Mouse (Mus musculus) kidney, embryonic 14.5 days (tissue): ENCODE measurements around the gene Dcaf6. TPM values are rescaled to one million over a fixed set of nuclear protein-coding genes. Genes with fewer than 3 reads are reported as not detected.
A peak's percentile ranks its signal among the peaks of the same experiment; 100 is the strongest.

Experiments used
- ATAC-seq: fragments of 200-750 bp; cut with Nextera tagmentation; 2 replicates; pipeline ENCODE4 v1.8.0; 2017; ENCODE audit warnings: moderate number of reproducible peaks, mild to moderate bottlenecking, moderate TSS enrichment, moderate library complexity; ENCODE audit not compliant: low FRiP score, low TSS enrichment
- H3K27ac ChIP-seq: fragments of 300-500 bp; sonication (generic); 2 replicates; pipeline ENCODE4 v1.5.1; 2014; ENCODE audit warnings: low read depth, mild to moderate bottlenecking, low read length, moderate library complexity, mixed read lengths
- H3K27me3 ChIP-seq: fragments of 300-500 bp; sonication (generic); 2 replicates; pipeline ENCODE4 v1.6.1; 2014; ENCODE audit warnings: mild to moderate bottlenecking, low read length; ENCODE audit not compliant: control insufficient read depth, insufficient read depth
- H3K36me3 ChIP-seq: fragments of 300-500 bp; sonication (generic); 2 replicates; pipeline ENCODE4 v1.6.1; 2014; ENCODE audit warnings: low read length, mixed read lengths; ENCODE audit not compliant: control insufficient read depth, insufficient read depth
- H3K4me1 ChIP-seq: fragments of 300-500 bp; sonication (generic); 2 replicates; pipeline ENCODE4 v1.6.1; 2014; ENCODE audit warnings: low read length, mixed read lengths; ENCODE audit not compliant: control insufficient read depth, insufficient read depth
- H3K4me2 ChIP-seq: fragments of 300-500 bp; sonication (generic); replicated peaks from 2 replicates; pipeline ENCODE4 v1.6.1; 2014; ENCODE audit warnings: low read depth, mild to moderate bottlenecking, low read length
- H3K4me3 ChIP-seq: fragments of 300-500 bp; sonication (generic); 2 replicates; pipeline ENCODE4 v1.5.1; 2014; ENCODE audit warnings: mild to moderate bottlenecking, low read length
- H3K9ac ChIP-seq: fragments of 300-500 bp; sonication (generic); 2 replicates; pipeline ENCODE4 v1.6.1; 2014; ENCODE audit warnings: low read depth, mild to moderate bottlenecking, low read length, moderate library complexity
- H3K9me3 ChIP-seq: fragments of 300-500 bp; sonication (generic); 2 replicates; pipeline ENCODE4 v1.6.1; 2016; ENCODE audit warnings: low read length; ENCODE audit not compliant: control insufficient read depth
- WGBS: fragments of 180-500 bp; shearing (Covaris S2); extraction: QIAGEN DNeasy Blood & Tissue Kit; methylation state at CpG from one replicate; pipeline ENCODE4 v1.1.7; 2014; 5-methylcytosine and 5-hydroxymethylcytosine counted together
- polyA plus RNA-seq: library from polyadenylated mRNA; unstranded; fragments of >200 nt; fragmentation: Nextera tagmentation; extraction: Ambion mirVana; gene quantifications from 2 replicates; pipeline ENCODE4 v1.2.1, GENCODE M21; 2014

Gene Dcaf6
- polyA plus RNA-seq, 1 experiment from 2014 or later, result 18.4 TPM

- 27% methylated on average over 3 of the region's 3 CpGs for WGBS
- no peaks in the 10 kb centered on the region for H3K9me3 ChIP-seq
- no peaks in the 10 kb centered on the region for H3K36me3 ChIP-seq
- no peak overlapping the region for H3K4me2 ChIP-seq
- no peaks in the 10 kb centered on the region for H3K27me3 ChIP-seq
- no peak overlapping the region for H3K9ac ChIP-seq
- no peak overlapping the region for H3K4me3 ChIP-seq
- ATAC-seq, result no peak
- no peaks in the 10 kb centered on the region for H3K4me1 ChIP-seq
- H3K27ac ChIP-seq, result no peak overlapping the region
Observed at GRCm38 (mm10) chr1:165301108-165301507, 159.2 kb downstream of the Dcaf6 start.

DNA sequence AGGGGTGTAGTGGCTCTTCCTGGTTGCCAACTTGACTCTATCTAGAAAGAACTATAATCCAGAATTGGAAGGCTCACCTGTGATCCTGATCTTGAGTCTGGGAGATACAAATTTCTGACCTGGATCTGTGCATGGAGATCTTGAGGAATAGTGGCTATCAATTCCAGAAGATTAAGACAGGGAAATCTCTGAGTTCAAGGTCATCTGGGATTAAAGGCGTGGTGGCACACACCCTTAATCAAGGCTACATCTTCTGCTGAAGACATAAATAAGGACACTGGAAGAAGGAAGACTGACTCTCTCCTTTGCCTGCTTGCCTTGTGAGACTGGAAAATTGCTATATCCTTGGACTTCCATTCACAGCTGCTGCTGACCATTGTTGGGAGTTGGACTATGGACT, 164.8 kb downstream of the Dcaf6 start, which contains the start of gene Gpr161:
Gene Gpr161, plus strand, starts transcription at position 301 of the 400 bp plus-strand sequence.
- no peak for ATAC-seq
- Histone ChIP-seq H3K4me2 (no peak within 1 kb of the TSS), H3K4me3 (no peak within 1 kb of the TSS), H3K36me3 (no peaks in the 10 kb centered on the region), H3K27me3 (no peaks in the 10 kb centered on the region), H3K9me3 (no peaks in the 10 kb centered on the region), H3K9ac (no peak within 1 kb of the TSS), H3K27ac (no peak within 1 kb of the TSS), H3K4me1 (no peaks in the 10 kb centered on the region)
- 97% methylated on average over 1 of the region's 1 CpGs for WGBS

- H3K36me3 ChIP-seq, result no peaks in the 10 kb centered on the region
- no peak overlapping the region for H3K9ac ChIP-seq
- no peak overlapping the region for H3K27ac ChIP-seq
- H3K27me3 ChIP-seq, result no peaks in the 10 kb centered on the region
- no peak overlapping the region for H3K4me3 ChIP-seq
- 89% methylated on average over 6 of the region's 6 CpGs for WGBS
- no peaks in the 10 kb centered on the region for H3K4me1 ChIP-seq
- H3K9me3 ChIP-seq, result no peaks in the 10 kb centered on the region
- H3K4me2 ChIP-seq, result no peak overlapping the region
- ATAC-seq, result no peak
Observed at GRCm38 (mm10) chr1:165291606-165292005, 168.7 kb downstream of the Dcaf6 start.

DNA sequence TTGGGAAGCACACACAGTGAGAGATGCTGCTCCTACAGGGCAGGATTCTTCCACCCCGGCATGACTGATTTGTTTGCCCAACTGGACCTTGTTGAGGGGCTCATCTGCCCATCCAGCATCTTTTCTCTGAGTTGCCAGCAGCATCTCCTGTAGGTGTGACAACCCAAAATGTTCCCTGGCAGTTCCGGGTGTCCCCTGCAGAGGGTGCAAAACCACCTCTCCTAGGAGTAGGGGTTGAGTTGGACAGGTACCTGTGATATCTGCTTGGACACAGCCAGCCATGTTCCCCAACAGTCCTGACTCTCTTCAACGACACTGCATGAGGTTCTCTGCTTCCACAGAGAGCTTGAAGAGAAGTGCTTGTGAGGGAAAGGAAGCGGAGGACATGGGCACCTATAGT, 170.4 kb downstream of the Dcaf6 start:
- 91% methylated on average over 4 of the region's 4 CpGs for WGBS
- no peaks in the 10 kb centered on the region for H3K4me1 ChIP-seq
- H3K9ac ChIP-seq, result no peak overlapping the region
- no peaks in the 10 kb centered on the region for H3K36me3 ChIP-seq
- no peak overlapping the region for H3K4me3 ChIP-seq
- H3K27me3 ChIP-seq, result no peaks in the 10 kb centered on the region
- ATAC-seq, result no peak
- no peaks in the 10 kb centered on the region for H3K9me3 ChIP-seq
- no peak overlapping the region for H3K27ac ChIP-seq
- no peak overlapping the region for H3K4me2 ChIP-seq

- H3K4me1 ChIP-seq, result peaks cover 4% of the 10 kb centered on the region
- no peak for ATAC-seq
- no peaks in the 10 kb centered on the region for H3K27me3 ChIP-seq
- no peak overlapping the region for H3K4me3 ChIP-seq
- H3K9ac ChIP-seq, result no peak overlapping the region
- H3K4me2 ChIP-seq, result no peak overlapping the region
- no peak overlapping the region for H3K27ac ChIP-seq
- WGBS, result 94% methylated on average over 9 of the region's 9 CpGs
- H3K9me3 ChIP-seq, result no peaks in the 10 kb centered on the region
- H3K36me3 ChIP-seq, result no peaks in the 10 kb centered on the region
Observed at GRCm38 (mm10) chr1:165288165-165288564, 172.1 kb downstream of the Dcaf6 start.

DNA sequence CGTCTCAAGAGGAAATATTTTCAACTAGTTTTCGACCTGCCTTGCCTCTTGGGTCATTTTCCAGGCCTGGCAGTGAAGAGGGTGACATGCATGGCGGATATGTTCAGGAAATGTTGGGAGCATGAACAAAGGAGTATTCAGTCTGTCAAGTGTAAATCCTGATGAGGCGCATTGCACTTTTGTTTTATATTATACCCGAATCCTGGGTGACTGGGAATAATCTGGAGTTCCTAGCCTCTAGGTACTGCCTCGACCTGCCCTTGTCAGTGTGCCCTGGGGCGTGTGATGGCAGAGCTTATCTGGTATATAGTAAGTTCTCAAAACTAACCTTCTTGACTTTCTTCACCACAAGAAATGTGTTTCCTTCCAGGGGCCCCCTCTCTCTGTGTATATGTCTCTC, 176.2 kb downstream of the Dcaf6 start:
- no peak overlapping the region for H3K27ac ChIP-seq
- no peak overlapping the region for H3K9ac ChIP-seq
- no peaks in the 10 kb centered on the region for H3K9me3 ChIP-seq
- H3K36me3 ChIP-seq, result no peaks in the 10 kb centered on the region
- ATAC-seq, result no peak
- H3K27me3 ChIP-seq, result no peaks in the 10 kb centered on the region
- H3K4me3 ChIP-seq, result no peak overlapping the region
- H3K4me2 ChIP-seq, result no peak overlapping the region; the same call in 1 of the 2 replicates
- WGBS, result 68% methylated on average over 7 of the region's 7 CpGs
- H3K4me1 ChIP-seq, result peaks cover 11% of the 10 kb centered on the region

DNA sequence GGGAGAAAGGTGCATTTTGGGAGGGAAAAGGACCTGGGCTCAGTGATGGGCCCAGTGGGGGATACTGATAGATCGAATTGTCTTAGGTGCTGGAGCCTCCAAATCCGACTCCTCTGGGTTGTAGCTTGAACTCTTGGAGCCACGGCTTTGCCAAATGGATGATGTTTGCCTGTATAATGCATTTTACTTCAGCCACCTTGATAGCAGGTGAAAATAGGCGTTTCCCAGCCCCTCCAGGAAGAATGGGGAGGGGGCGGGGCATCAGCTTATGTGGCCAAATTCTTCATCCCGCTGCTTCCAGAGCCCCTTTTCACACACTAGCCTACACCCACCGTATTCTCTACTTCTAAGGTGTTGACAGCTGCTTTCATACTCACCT, 177.3 kb downstream of the Dcaf6 start:
- no peaks in the 10 kb centered on the region for H3K9me3 ChIP-seq
- H3K27ac ChIP-seq, result no peak overlapping the region
- peaks cover 11% of the 10 kb centered on the region for H3K4me1 ChIP-seq
- peak overlapping the region; percentile 79 for H3K4me3 ChIP-seq
- no peaks in the 10 kb centered on the region for H3K27me3 ChIP-seq
- H3K9ac ChIP-seq, result no peak overlapping the region
- WGBS, result 22% methylated on average over 7 of the region's 7 CpGs
- ATAC-seq, result no peak
- no peaks in the 10 kb centered on the region for H3K36me3 ChIP-seq
- peak overlapping the region; percentile 94 for H3K4me2 ChIP-seq

DNA sequence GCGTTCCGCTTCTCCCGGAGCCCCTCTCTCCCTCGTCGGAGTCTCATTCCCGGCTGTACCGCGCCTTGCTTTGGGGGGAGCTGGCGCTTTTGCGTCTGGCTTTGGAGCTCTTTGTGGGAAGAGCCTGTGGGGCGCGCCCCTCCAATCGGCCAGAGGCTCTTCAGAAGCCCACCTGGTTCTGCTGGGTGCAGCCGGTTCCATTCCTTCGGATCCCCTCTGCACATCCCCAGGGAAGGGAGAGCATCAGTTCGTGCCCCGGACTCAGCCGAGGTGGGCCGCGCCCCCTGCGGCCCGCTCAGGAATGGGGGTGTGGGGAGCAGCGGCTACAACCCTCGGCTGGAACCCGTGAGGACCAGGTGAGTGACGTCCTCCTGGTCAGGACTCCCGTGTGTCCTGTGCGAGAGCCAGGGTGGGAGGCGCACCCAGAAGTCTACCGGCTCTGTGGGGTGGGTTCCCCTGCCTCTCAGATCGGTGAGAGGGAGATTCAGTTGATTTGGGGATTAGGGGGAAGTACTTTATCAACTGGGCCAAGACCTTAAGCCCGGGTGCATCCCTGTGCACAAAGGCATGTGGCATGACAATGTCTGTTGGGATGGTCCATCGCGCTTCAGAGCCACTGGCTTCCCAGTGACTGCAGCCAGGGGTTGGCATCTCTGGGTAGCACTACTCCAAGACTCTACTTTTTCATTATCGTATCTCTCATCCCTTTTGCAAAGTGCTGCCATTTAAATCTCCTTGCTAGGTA, 177.9 kb downstream of the Dcaf6 start:
- Histone ChIP-seq H3K27ac (peak overlapping the region; percentile 86), H3K9me3 (no peaks in the 10 kb centered on the region), H3K4me1 (peaks cover 11% of the 10 kb centered on the region), H3K4me3 (peak overlapping the region; percentile 79), H3K9ac (peak overlapping the region; percentile 89), H3K36me3 (no peaks in the 10 kb centered on the region), H3K4me2 (peak overlapping the region; percentile 94), H3K27me3 (no peaks in the 10 kb centered on the region)
- peak; percentile 59 for ATAC-seq
- WGBS, result 1% methylated on average over 35 of the region's 35 CpGs

- H3K4me1 ChIP-seq, result peaks cover 11% of the 10 kb centered on the region
- peak; percentile 91 for ATAC-seq
- under 1% methylated on average over 51 of the region's 71 CpGs for WGBS
- H3K4me2 ChIP-seq, result peak overlapping the region; percentile 94
- H3K4me3 ChIP-seq, result peak overlapping the region; percentile 79
- no peaks in the 10 kb centered on the region for H3K36me3 ChIP-seq
- H3K9ac ChIP-seq, result peak overlapping the region; percentile 89
- peak overlapping the region; percentile 86 for H3K27ac ChIP-seq
- no peaks in the 10 kb centered on the region for H3K27me3 ChIP-seq
- no peaks in the 10 kb centered on the region for H3K9me3 ChIP-seq
Observed at GRCm38 (mm10) chr1:165281351-165282221, 178.7 kb downstream of the Dcaf6 start.
